Mouse (Mus musculus) layer of hippocampus, adult 11-12 months (tissue): ENCODE data around the gene Fkbp4.

Source experiments
- DNase-seq: peaks from one replicate; pipeline ENCODE4 v3.0.0; 2022; ENCODE audit warnings: low spot score

Gene Fkbp4

GRCm38 (mm10) chr6:128436356-128437005, 2.0 kb downstream of the Fkbp4 start:
- DNase-seq: no peak

- no peak for DNase-seq
These were observed 3.0 kb downstream of the Fkbp4 start for GRCm38 (mm10) chr6:128435474-128435873.

- no peak for DNase-seq
These were observed 4.9 kb downstream of the Fkbp4 start for GRCm38 (mm10) chr6:128433566-128433965.

- no peak for DNase-seq
These were observed 6.0 kb downstream of the Fkbp4 start for GRCm38 (mm10) chr6:128432356-128432915.

GRCm38 (mm10) chr6:128429826-128430225, 8.7 kb downstream of the Fkbp4 start:
- DNase-seq: no peak

- no peak for DNase-seq
These were observed 9.2 kb downstream of the Fkbp4 start for GRCm38 (mm10) chr6:128429300-128429699.

- DNase-seq: no peak
These were observed 10.9 kb downstream of the Fkbp4 start for GRCm38 (mm10) chr6:128427571-128427970.

GRCm38 (mm10) chr6:128425046-128425445, 13.4 kb downstream of the Fkbp4 start:
- DNase-seq: no peak

GRCm38 (mm10) chr6:128424269-128425019, 14.0 kb downstream of the Fkbp4 start, which contains the start of gene Itfg2:
Itfg2 (minus strand) TSS chr6:128424931.
- peak; percentile 97 for DNase-seq

- no peak for DNase-seq
These were observed 14.8 kb downstream of the Fkbp4 start for GRCm38 (mm10) chr6:128423496-128424268.

- DNase-seq: no peak
These were observed 17.0 kb downstream of the Fkbp4 start for GRCm38 (mm10) chr6:128421480-128421879.

GRCm38 (mm10) chr6:128421036-128421435, 17.4 kb downstream of the Fkbp4 start:
- no peak for DNase-seq

GRCm38 (mm10) chr6:128418076-128418475, 20.4 kb downstream of the Fkbp4 start:
- DNase-seq: no peak

- DNase-seq: no peak
These were observed 22.3 kb downstream of the Fkbp4 start for GRCm38 (mm10) chr6:128416169-128416568.

GRCm38 (mm10) chr6:128411115-128411514, 27.4 kb downstream of the Fkbp4 start:
- DNase-seq: peak; percentile 87

- no peak for DNase-seq
These were observed 28.2 kb downstream of the Fkbp4 start for GRCm38 (mm10) chr6:128410305-128410704.

GRCm38 (mm10) chr6:128408544-128409125, 29.8 kb downstream of the Fkbp4 start:
- DNase-seq: no peak

- DNase-seq: no peak
These were observed 33.8 kb downstream of the Fkbp4 start for GRCm38 (mm10) chr6:128404708-128405107.

- peak; percentile 35 for DNase-seq
These were observed 38.9 kb downstream of the Fkbp4 start for GRCm38 (mm10) chr6:128399421-128400185.

- DNase-seq: no peak
These were observed 39.5 kb downstream of the Fkbp4 start, which contains the start of gene Nrip2 for GRCm38 (mm10) chr6:128398996-128399395. Nrip2 (plus strand) TSS chr6:128399296.
